Mouse (Mus musculus) Muller cell, postnatal 12 days (primary cell): ENCODE results near the gene Acbd6.

ENCODE experiments used
- DNase-seq: peaks from one replicate; pipeline ENCODE4 v3.0.0-alpha.2; 2015; ENCODE audit errors: inconsistent ontology term

Acbd6 gene

GRCm38 (mm10) chr1:155650121-155650846 lies 92.4 kb downstream of the Acbd6 start:
- no peak for DNase-seq

DNA sequence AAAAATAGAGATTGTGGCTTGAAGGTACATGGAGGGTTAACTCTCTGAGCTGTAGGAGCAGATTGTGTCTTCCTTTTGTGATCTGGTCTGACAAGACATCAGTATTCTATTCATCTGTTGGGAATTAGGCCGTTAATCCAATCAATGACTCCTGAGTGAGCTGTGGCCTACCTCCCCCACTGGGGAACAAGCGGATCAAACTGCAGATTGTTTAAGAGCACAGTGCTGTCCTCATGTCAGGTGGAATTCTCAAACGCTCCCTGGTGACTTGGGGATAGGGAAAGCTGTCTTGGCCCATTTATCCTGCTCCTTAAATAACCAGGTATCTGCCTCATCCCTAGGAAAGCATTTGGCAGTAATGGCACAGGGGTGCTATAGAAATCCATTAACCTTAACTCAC lies 97.0 kb downstream of the Acbd6 start:
- DNase-seq, result no peak

GRCm38 (mm10) chr1:155656321-155656720 lies 98.4 kb downstream of the Acbd6 start:
- DNase-seq, result no peak

- no peak for DNase-seq
These were observed 106.1 kb downstream of the Acbd6 start for GRCm38 (mm10) chr1:155663994-155664393.

DNA sequence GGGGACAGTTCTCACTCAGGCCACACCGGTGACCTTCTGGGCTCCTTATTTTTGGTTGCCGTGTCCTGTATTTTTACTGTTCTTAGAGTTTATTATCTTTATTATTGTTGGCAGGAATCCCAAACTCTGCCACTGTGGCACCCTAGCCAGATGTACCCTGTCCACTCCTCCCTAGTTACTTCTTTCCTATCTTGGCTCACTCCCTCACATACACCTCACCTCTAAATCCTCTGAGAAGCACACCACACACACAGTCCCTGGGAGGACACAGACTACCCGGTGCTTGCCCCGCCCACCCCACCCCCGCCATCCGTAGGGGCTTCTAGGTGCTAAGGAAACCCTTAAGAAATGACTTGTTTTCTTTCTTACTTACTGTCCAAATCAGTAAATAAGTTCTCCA lies 117.7 kb downstream of the Acbd6 start:
- no peak for DNase-seq

- DNase-seq, result no peak
These were observed 123.3 kb downstream of the Acbd6 start for GRCm38 (mm10) chr1:155681116-155681799.

DNA sequence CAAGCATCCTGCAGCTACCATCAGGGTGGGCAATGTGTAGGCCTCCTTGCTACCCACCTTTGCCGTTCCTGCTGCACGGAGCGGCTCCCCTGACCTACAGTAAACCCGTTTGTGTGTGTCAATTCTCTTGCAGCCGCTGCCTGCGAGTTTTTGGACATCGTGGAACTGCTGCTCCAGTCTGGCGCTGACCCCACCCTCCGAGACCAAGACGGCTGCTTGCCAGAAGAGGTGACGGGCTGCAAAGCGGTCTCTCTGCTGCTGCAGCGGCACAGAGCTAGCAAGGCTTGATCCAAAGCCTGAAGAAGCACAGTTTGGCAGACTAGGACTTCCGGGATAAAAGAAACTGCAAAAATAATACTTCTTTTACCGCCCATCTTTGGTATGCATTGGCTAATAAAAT lies 128.9 kb downstream of the Acbd6 start:
- DNase-seq, result no peak

GRCm38 (mm10) chr1:155689141-155689540 lies 131.2 kb downstream of the Acbd6 start:
- DNase-seq, result no peak

- no peak for DNase-seq
These were observed 131.6 kb downstream of the Acbd6 start for GRCm38 (mm10) chr1:155689558-155689957.

- DNase-seq, result no peak
These were observed 134.3 kb downstream of the Acbd6 start for GRCm38 (mm10) chr1:155692230-155692629.

- no peak for DNase-seq
These were observed 135.1 kb downstream of the Acbd6 start for GRCm38 (mm10) chr1:155693026-155693425.

GRCm38 (mm10) chr1:155693443-155693842 lies 135.5 kb downstream of the Acbd6 start:
- DNase-seq, result no peak

DNA sequence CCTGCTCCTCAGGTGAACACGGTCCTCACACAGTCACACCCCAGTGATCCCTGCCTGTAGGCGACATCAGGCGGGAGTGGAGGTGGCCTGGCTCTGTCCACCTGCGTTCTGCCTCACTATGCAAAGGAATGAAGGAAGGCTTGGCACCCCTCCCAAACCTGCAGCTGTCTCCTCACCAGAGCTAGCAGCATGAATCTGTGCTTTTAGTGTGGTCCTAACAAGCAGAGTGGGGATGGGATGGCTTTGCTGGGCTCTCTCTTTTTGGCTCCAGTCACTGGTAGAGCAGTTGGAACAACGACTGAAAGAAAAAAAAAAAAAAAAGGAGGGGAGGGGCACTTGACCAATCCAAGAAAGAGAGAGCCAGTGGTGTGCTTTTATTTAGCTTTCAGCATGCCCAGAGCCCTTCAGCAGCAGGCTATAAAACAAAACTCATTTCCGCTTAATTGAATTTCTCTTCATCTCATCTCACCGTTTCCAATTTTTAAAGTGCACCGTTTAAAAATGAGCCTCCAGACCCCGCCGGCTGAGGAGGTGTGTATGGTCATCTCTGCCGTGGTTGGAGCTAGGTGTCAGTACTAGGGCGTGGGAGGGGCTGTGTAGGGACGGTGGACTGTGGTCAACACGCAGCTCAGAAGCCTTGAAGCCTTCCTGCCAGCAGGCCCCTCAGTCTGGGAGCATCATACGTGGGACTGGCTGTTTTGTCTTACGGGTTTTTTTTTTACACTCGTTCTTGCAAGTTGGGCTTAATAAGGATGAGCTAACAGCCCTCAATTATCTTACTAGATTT lies 140.6 kb downstream of the Acbd6 start:
- no peak for DNase-seq

- DNase-seq, result no peak
These were observed 143.0 kb downstream of the Acbd6 start for GRCm38 (mm10) chr1:155700886-155701285.

GRCm38 (mm10) chr1:155703191-155703680 lies 145.3 kb downstream of the Acbd6 start:
- no peak for DNase-seq

DNA sequence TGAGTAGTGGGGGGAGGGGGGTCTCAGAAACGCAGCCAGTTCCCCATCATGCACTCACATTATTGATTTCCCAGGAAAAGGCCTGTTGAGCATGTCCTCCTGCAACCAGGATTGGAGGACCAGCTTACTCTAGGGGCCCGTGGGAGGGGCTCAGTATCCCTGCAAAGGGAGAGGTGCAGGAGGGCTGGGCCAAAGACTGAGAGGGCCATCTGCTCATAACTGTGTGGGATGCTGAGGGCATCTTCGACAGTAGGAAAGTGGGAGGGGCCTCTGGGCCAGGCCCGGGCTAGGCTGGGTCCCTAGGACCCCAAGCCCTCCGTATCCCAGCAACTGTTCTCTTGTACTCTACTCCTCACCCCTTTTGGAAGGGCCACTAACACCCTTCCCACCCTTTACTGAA lies 146.3 kb downstream of the Acbd6 start:
- DNase-seq, result no peak

DNA sequence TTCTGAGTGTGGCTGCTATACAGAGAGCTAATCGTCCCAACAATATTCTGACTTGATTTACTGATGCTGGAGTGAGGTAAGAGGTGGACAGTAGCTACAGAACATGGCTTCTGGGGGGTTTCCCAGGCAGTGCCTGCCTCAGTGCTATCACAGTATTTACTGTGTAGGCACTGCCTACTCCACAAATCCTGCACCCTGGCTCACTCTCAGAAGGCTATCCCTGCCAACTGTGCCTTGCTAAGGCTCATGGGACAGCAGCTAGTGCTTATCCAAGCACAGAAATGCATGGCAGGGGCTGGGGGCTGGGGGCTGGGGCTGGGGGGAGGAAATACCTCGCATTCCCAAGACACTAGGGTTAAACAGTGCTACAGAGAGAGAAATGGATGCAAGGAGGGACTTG lies 155.4 kb downstream of the Acbd6 start:
- DNase-seq, result no peak

DNA sequence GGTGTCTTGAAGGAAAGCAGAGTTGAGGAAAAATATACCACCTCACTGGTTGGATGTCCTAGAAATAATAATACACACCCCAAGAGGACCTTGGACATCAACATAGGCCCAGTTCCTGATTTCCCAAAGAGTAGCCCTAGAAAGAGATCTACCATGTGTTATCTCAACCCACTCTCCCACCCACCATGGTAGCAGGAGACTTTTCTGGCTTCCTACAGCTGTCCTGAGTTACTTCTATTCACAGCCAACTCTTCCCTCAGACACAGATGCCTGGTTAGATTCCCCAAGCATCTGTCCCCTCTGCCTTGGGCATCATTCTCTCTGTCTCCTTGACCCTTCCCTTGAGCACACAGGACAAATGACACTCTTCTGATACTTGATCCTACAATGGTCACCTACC lies 157.4 kb downstream of the Acbd6 start:
- no peak for DNase-seq

DNA sequence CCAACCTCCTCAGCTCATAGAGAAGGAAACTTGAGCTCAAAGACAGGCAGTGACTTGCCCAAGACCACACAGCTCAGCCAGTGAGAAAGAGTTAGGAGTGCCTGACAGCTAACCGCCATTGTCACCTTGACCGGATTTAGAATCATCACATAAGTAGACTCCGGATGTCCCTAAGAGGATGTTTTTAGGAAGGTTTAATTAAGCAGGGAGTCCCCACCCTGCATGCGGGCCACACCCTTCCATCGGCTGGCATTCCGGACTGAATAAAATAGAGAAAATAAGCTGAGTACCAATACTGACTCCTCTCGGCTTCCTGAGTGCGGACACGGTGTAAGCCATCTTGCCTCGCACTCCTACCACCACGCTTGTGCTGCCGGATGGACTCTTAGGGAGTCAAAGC lies 159.4 kb downstream of the Acbd6 start:
- DNase-seq, result no peak

- no peak for DNase-seq
These were observed 160.9 kb downstream of the Acbd6 start for GRCm38 (mm10) chr1:155718851-155719250.

DNA sequence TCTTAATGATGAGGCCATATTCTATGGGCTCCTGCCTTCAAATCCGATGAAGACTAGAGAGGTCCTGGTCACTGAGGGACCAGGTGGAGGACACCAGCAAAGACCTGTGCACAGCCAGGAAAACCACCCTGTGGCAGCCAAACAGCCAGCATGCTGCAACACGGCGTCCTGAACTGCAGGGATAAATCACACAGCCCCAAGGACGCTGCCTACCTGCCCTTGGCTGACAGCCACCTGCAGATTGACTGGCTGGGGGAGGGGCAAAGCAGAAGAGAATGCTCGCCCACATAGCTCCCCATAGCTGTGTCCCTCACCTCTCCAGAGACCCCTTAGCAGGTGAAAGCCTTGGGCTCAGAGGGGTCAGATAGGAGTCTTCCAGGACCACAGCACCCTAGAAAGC lies 162.1 kb downstream of the Acbd6 start:
- no peak for DNase-seq

- DNase-seq, result no peak
These were observed 163.5 kb downstream of the Acbd6 start for GRCm38 (mm10) chr1:155721443-155721842.
